Mouse (Mus musculus) CH12F3 (cell line): ENCODE data around the gene Prima1.

Experiments used
- in situ Hi-C: fragments of 300-500 bp; cut with MboI; formaldehyde crosslinking; loops from 2 replicates; pipeline ENCODE4 v1.14.3; 2020; ENCODE audit warnings: low sequenced_read_pairs

The Prima1 gene

DNA sequence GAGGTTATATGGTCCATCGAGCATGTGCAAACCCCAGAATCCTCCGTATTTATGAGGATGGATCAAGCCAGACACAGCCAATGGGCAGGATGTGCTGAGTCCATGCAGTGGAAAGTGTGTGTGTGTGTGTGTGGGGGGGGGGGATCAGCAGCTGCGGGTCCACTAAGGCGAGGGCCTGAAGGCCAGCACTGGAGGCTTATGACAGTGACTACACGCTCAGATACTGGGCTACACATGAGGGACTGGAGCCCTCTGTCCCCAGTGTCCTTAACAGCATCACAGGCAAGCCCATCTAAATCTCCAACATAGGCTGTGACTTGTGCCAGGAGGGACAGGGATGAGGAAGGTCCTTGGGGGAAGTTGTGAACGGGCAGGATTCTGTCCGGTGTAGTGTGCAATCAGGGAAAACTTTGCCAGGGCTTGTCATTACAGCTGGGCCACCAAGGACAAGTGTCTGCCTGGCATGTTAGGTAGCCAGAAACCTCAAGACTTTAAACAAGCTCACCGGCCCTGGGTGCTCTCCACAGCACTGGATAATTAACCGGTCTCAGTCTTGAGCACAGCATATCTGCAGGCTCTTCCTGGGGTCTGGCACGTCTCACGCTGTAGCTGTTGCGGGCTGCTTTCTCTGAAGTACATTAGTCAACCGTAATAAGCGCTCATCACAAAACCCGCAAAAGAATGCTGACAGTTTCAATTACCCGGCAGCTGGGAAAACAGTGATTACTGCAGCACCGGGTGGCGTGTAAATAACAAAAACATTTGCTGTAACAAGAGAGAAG lies 84.6 kb downstream of the Prima1 start:
- in situ Hi-C loops: no loop called here

- in situ Hi-C loops: no loop called here
These were observed 86.5 kb downstream of the Prima1 start for GRCm38 (mm10) chr12:103155406-103155805.

- in situ Hi-C loops: no loop called here
These were observed 87.0 kb downstream of the Prima1 start for GRCm38 (mm10) chr12:103154927-103155326.

DNA sequence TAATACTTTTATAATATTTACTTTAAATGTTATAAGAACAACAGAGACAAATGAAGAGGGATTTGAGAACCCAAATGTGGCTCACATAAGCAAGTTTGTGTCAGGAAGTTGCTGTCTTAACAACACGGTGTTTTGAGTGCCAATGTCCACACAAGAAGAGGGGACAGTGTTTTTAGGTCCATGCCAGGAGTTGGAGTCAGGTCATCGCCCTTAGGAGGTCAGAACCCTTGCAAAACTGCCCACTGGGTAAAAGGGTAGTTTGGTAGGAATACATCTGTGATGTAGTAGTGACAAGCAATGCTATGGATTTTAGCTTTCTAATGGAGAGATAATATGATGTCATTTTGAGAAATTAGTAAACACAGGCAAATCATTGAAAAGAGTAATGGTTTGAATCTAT lies 91.7 kb downstream of the Prima1 start:
- in situ Hi-C loops: no loop called here
